Mouse (Mus musculus) G1E (cell line): ENCODE results near the gene Jph3.

Experiments
- CTCF ChIP-seq: IDR thresholded peaks from 2 replicates; pipeline ENCODE4 v1.5.1; 2012; ENCODE audit warnings: low read depth, low read length, inconsistent platforms, mixed read lengths
- GATA1 ChIP-seq: IDR thresholded peaks from 2 replicates; pipeline ENCODE4 v1.6.1; 2012; ENCODE audit warnings: borderline replicate concordance, low read length, inconsistent platforms, mixed read lengths
- GATA2 ChIP-seq: IDR thresholded peaks from 2 replicates; pipeline ENCODE4 v1.6.1; 2012; ENCODE audit warnings: low read depth, low read length, inconsistent platforms, borderline replicate concordance
- POLR2AphosphoS5 ChIP-seq: IDR thresholded peaks from 2 replicates; pipeline ENCODE4 v1.6.1; 2012; ENCODE audit warnings: low read depth, low read length, inconsistent platforms; ENCODE audit not compliant: insufficient replicate concordance

DNA sequence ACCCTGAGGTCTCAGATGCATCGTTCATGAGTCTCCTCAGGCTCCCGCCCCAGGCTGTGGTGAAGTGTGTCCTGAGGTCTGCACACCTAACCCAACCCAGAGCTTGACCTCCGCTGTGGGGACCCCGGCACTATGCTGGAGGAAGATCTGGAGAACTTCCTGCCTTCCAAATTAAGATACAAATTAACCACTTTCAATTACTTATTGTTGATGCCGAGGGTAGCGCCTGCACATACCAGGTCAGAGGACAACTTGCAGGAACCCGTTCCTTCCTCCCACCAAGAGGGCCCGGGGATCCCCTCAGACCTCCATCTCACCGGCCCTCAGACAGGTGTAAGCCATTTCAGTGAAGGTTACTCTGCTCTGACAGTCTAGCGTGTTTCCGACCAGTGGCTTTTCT is 22.5 kb upstream of the Jph3 start:
- no peak for TF ChIP-seq CTCF
- no peak for TF ChIP-seq GATA1
- no peak for TF ChIP-seq GATA2
- no peak for TF ChIP-seq POLR2AphosphoS5
